Mouse (Mus musculus) mouse embryonic stem cell (cell line): Measurements from ENCODE around the gene Gnaz.

Source experiments
- in situ Hi-C, 2 experiments: fragments of 300-500 bp; cut with MboI; formaldehyde crosslinking; loops; 1 replicate in 1 of 2; 3 replicates in 1 of 2; pipeline ENCODE4 v1.14.3; 2019 to 2020; ENCODE audit warnings: low sequenced_read_pairs in 2 of 2, low pct_unique_long_range_greater_than_20kb in 1 of 2, mixed read lengths in 1 of 2; ENCODE audit not compliant: unreplicated experiment in 1 of 2

Gene Gnaz

DNA sequence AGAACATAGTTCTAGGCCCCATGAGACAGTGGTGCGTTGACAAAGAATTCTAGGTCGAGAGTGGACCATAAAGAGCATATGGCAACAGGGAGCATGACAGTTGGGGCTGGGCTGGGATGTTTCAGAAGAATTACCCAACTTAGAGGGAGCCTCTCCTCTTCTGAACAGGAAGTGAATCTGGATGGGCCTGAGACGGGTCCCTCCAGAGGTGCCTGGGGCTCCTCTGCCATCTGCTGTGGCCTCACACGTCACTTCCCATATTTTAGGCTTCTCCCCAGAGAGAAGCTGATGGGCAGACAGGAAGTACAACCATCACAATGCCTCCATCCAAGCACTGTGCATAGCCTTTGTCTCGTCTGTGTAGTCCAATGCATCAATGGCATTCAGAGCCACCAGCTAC lies 88.7 kb downstream of the Gnaz start:
- in situ Hi-C loops = loop anchor here (5.0 to 10.0 kb wide), 2 partner anchors 99 to 102 kb away; no protein-coding TSS in a partner anchor

GRCm38 (mm10) chr10:75056255-75056654 lies 89.3 kb downstream of the Gnaz start:
- in situ Hi-C loops = loop anchor here (5.0 to 10.0 kb wide), 2 partner anchors 99 to 101 kb away; no protein-coding TSS in a partner anchor

DNA sequence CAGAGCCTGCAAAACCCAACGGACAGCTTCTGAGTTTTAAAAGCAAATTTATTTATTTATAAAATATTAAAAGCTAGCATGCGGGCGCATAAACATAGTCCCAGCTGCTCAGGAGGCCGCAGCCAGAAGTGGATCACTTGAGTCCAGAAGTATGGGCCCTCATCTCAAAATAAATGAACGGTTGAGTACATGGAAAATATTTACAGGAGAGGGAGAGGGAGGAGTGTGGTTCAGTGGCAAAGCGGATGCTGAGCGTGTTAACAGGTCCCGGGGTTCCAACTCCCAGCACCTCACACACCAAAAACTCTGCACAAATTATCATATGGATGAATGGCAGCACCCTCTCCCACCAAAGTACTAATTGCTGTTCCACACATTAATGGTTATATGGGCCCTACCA lies 91.4 kb downstream of the Gnaz start:
- in situ Hi-C loops = loop anchor here (5.0 to 10.0 kb wide), 2 partner anchors 96 to 99 kb away; no protein-coding TSS in a partner anchor

- in situ Hi-C loops = loop anchor here (5.0 to 10.0 kb wide), 2 partner anchors 96 to 98 kb away; no protein-coding TSS in a partner anchor
Observed at GRCm38 (mm10) chr10:75058761-75059395, 91.9 kb downstream of the Gnaz start.

GRCm38 (mm10) chr10:75059396-75059795 lies 92.4 kb downstream of the Gnaz start:
- in situ Hi-C loops = loop anchor here (5.0 to 10.0 kb wide), 2 partner anchors 95 to 98 kb away; no protein-coding TSS in a partner anchor

- in situ Hi-C loops = no loop called here
Observed at GRCm38 (mm10) chr10:75060217-75060842, 93.4 kb downstream of the Gnaz start, which contains the start of gene Bcr. Bcr (plus strand) TSS chr10:75060592.

DNA sequence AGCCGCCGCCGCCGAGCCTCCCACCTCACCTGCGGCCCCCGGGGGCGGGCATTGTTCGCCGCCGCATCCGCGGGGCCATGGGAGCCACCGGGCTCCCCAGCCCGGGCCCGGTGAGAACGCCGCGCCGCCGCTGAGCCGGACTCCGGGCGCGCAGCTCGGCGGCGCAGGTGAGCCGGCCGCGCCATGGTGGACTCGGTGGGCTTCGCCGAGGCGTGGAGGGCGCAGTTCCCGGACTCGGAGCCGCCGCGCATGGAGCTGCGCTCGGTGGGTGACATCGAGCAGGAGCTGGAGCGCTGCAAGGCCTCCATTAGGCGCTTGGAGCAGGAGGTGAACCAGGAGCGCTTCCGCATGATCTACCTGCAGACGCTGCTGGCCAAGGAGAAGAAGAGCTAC lies 93.9 kb downstream of the Gnaz start:
- in situ Hi-C loops = no loop called here

- in situ Hi-C loops = no loop called here
Observed at GRCm38 (mm10) chr10:75061341-75062188, 94.6 kb downstream of the Gnaz start.

- in situ Hi-C loops = no loop called here
Observed at GRCm38 (mm10) chr10:75062189-75062561, 95.2 kb downstream of the Gnaz start.

GRCm38 (mm10) chr10:75062621-75063020 lies 95.6 kb downstream of the Gnaz start:
- in situ Hi-C loops = no loop called here

DNA sequence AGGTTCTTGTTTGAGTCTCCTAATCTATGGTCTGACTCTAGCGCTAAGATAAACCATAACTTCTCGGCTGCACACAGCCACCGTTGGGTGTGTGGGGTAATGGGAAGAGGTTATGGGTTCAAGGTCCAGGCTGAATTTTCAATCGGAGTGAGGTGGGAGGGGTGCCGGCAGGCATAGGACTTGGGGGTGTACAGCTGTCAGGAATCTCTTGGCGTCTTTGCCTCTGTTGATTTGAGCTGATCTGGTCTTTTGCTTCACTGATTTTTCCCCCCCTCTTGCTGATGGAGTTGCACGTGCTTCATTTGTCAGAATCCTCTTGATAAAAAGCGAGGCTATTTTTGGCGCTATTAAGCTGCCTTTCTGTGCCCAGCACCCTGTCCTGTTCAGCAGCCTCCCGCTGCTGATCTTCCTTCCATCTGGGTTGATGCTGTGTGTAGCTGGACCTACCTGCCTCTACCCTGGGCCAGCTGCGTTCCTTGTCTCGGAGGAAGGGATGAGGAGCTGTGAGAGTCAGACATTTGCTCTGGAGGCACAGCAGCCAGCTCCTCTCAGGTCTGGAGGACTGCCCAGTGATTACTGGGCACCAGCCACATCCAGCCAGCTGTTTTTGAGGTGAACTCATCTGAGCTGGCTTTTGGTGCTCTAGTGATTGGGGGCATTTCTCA lies 96.5 kb downstream of the Gnaz start:
- in situ Hi-C loops = no loop called here

GRCm38 (mm10) chr10:75065691-75066090 lies 98.7 kb downstream of the Gnaz start:
- in situ Hi-C loops = no loop called here
